Mouse (Mus musculus) lung, postnatal 0 days (tissue): ENCODE results near the gene Opa3. TPM values are rescaled to one million over a fixed set of nuclear protein-coding genes. Genes with fewer than 3 reads are reported as not detected.
A peak's percentile ranks its signal among the peaks of the same experiment; 100 is the strongest.

Experiments used
- ATAC-seq: fragments of 200-750 bp; cut with Nextera tagmentation; 2 replicates; pipeline ENCODE4 v1.8.0; 2017; ENCODE audit warnings: moderate library complexity
- DNase-seq: peaks from one replicate; pipeline ENCODE4 v3.0.0-alpha.2; 2016; ENCODE audit warnings: low spot score
- H3K27ac ChIP-seq: fragments of 300-500 bp; sonication (generic); 2 replicates; pipeline ENCODE4 v1.5.1; 2014; ENCODE audit warnings: antibody characterized with exemption, mild to moderate bottlenecking, low read length, mixed read lengths
- H3K27me3 ChIP-seq: fragments of 300-500 bp; sonication (generic); replicated peaks from 2 replicates; pipeline ENCODE4 v1.6.1; 2014; ENCODE audit warnings: low read length, mixed read lengths; ENCODE audit not compliant: insufficient read depth
- H3K36me3 ChIP-seq: fragments of 300-500 bp; sonication (generic); 2 replicates; pipeline ENCODE4 v1.6.1; 2014; ENCODE audit warnings: low read length, mixed read lengths; ENCODE audit not compliant: insufficient read depth
- H3K4me1 ChIP-seq: fragments of 300-500 bp; sonication (generic); 2 replicates; pipeline ENCODE4 v1.6.1; 2014; ENCODE audit warnings: antibody characterized with exemption, low read depth, low read length, mixed read lengths; ENCODE audit not compliant: insufficient read depth
- H3K4me2 ChIP-seq: fragments of 300-500 bp; sonication (generic); replicated peaks from 2 replicates; pipeline ENCODE4 v1.6.1; 2014; ENCODE audit warnings: low read depth, mild to moderate bottlenecking, low read length, moderate library complexity, mixed read lengths
- H3K4me3 ChIP-seq: fragments of 300-500 bp; sonication (generic); 2 replicates; pipeline ENCODE4 v1.5.1; 2014; ENCODE audit warnings: low read depth, low read length
- H3K9ac ChIP-seq: fragments of 300-500 bp; sonication (generic); replicated peaks from 2 replicates; pipeline ENCODE4 v1.6.1; 2014; ENCODE audit warnings: low read depth, mild to moderate bottlenecking
- H3K9me3 ChIP-seq: fragments of 300-500 bp; sonication (generic); 2 replicates; pipeline ENCODE4 v1.6.1; 2016; ENCODE audit warnings: low read length, mixed read lengths
- CTCF ChIP-seq: IDR thresholded peaks from 2 replicates; pipeline ENCODE4 v1.5.1; 2016; ENCODE audit warnings: antibody characterized with exemption, mild to moderate bottlenecking
- EP300 ChIP-seq: IDR thresholded peaks from 2 replicates; pipeline ENCODE4 v1.6.1; 2016; ENCODE audit warnings: antibody characterized with exemption, mild to moderate bottlenecking, control low read depth
- WGBS: fragments of 180-500 bp; shearing (Covaris S2); extraction: QIAGEN DNeasy Blood & Tissue Kit; methylation state at CpG from one replicate; pipeline ENCODE4 v1.1.7; 2014; 5-methylcytosine and 5-hydroxymethylcytosine counted together
- polyA plus RNA-seq: library from polyadenylated mRNA; unstranded; fragments of >200 nt; fragmentation: Nextera tagmentation; extraction: Ambion mirVana; gene quantifications from 2 replicates; pipeline ENCODE4 v1.2.1, GENCODE M21; 2015

The Opa3 gene
- polyA plus RNA-seq, 1 experiment from 2014 or later = 19.0 TPM

DNA sequence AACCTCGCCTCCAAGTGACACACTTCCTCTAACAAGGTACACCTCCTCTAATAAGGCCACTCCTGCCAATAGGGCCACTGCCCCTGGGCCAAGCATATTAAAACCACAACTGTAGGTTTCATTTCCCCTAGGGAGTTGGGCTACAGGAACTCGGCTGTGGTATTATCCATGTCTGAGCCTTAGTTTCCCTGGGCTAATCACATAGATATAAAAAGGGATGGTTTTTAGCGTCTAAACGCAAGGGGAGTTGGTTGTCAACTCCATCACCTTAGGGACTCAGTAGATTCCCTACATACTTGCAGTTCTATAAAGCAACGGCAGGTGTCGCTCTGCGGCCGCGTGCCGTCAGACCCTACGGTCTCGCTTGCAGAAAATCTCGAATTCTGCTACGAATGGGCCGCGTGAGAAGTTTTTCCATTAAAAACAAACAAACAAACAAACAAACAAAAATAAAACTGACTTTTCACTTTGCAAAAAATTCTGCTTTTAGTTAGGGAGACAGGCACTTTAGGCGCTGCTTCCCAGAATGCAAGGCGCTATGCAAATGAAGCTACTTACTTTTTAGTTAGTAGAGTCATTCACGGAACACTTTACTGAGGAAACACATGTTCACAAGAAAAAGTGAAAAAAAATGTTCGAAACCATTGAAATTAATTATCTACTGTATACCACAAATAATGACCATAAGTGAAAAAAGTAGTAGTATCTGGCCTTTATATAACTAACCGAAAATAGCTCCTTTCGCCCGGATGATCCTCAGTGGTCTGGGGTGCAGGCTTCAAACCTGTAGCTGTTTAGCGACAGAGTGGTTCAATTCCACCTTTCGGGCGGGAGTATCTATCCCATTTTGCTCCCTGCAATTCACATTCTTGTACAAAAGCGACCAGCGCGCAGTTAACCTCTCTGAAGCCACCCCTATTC, 72.6 kb downstream of the Opa3 start:
- peak; percentile 78 for ATAC-seq
- H3K27ac ChIP-seq = no peak overlapping the region

DNA sequence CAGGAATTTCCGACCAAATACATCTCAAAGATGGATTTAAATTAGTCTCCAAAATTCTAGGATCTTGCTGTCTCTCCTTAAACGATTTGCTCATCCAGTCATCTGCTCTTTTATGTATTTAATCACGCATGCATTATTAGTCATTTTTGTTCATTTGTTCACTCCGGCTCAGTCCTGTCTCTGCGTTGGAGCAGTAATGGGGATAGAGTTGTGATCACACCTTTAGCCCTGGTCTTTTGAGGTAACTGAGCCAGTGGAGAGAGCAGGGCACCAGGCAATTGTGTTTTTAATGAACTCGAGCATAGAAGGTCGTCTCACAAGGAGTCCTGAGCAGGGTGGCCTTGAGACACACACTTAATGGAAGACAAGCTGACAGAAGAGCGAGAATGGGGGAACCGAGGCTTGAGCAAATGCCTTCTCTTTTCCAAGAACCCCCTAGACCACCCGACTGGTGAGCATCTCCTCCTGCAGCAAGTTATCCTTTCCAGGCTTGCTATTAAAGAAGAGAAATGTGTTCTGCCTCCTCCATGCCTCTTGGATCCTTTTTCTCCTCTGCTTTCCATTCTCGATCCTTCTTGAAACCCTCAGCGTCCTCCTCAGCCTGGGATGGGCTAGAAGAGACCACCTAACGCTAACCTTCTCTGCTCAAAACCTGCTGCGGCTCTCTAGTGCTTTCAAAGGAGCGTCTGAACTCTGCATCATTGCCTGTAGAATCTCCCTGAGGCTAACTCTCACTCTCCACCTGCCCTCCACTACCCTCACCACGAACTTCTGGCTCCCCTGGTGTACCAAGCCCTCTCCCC, 73.5 kb downstream of the Opa3 start:
- Histone ChIP-seq H3K4me1 (peaks cover 10% of the 10 kb centered on the region; the same call in 1 of the 2 replicates), H3K36me3 (no peaks in the 10 kb centered on the region), H3K9me3 (no peaks in the 10 kb centered on the region), H3K9ac (peak overlapping the region; percentile 6; the same call in 1 of the 2 replicates), H3K4me2 (peak overlapping the region; percentile 54; the same call in 1 of the 2 replicates), H3K27me3 (peaks cover 46% of the 10 kb centered on the region), H3K4me3 (peak overlapping the region; percentile 31; the same call in 1 of the 2 replicates), H3K27ac (no peak overlapping the region)
- WGBS = 10% methylated on average over 16 of the region's 16 CpGs
- ATAC-seq (no peak), DNase-seq (no peak)
- TF ChIP-seq CTCF (no peak), EP300 (no peak)

More for the DNA sequence above, 72.6 kb downstream of the Opa3 start:
- WGBS = under 1% methylated on average over 29 of the region's 29 CpGs
- H3K27me3 ChIP-seq = peaks cover 38% of the 10 kb centered on the region
- peak overlapping the region; percentile 54 for H3K4me2 ChIP-seq
- TF ChIP-seq CTCF (peak; percentile 96), EP300 (peak; percentile 72)
- peak overlapping the region; percentile 45; the same call in 1 of the 2 replicates for H3K9ac ChIP-seq
- peak; percentile 77 for DNase-seq
- no peaks in the 10 kb centered on the region for H3K9me3 ChIP-seq
- H3K36me3 ChIP-seq = no peaks in the 10 kb centered on the region
- H3K4me1 ChIP-seq = peaks cover 10% of the 10 kb centered on the region; the same call in 1 of the 2 replicates
- peak overlapping the region; percentile 31 for H3K4me3 ChIP-seq

DNA sequence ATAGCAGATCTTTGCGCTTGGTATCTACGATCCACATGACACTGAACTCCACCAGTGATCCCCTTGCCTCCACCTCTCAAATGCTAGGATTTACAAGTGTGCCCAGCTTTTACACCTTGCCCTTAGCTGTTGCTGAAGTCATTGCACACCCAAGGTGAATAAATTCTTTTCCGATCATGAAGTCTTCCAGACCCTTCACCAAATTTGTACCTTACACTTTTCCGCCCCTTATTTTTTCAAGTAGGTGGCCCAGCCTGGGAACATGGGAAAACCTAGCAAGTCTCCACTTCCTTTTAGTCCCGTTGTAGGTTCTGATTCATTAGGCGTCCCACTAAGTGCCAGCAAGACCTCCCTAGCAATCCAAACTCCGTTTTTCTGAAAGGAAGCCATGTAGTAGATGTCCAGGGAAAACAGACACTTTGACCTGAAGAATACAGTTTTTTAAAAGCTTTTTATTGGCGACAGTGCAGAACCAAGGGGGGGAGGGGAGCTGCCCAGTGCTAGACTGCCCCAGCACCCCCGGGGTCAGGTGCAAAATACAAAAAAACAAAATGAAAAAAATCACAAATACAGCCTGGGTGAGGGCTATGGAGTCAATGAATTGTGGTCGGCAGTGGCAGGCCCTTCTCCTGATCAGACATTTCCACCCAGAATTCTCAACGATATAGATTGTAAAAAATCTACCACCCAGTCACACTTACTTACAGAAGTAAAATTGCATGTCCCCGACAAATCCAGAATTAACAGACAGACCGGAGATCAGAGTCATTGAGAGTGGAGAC, 74.3 kb downstream of the Opa3 start:
- Histone ChIP-seq H3K9ac (no peak overlapping the region), H3K4me2 (no peak overlapping the region), H3K27ac (no peak overlapping the region), H3K36me3 (no peaks in the 10 kb centered on the region), H3K4me1 (peaks cover 10% of the 10 kb centered on the region; the same call in 1 of the 2 replicates), H3K27me3 (peaks cover 52% of the 10 kb centered on the region), H3K4me3 (no peak overlapping the region), H3K9me3 (no peaks in the 10 kb centered on the region)
- no peak for ATAC-seq
- 52% methylated on average over 13 of the region's 13 CpGs for WGBS
- DNase-seq = no peak
- TF ChIP-seq CTCF = no peak
- no peak for TF ChIP-seq EP300

DNA sequence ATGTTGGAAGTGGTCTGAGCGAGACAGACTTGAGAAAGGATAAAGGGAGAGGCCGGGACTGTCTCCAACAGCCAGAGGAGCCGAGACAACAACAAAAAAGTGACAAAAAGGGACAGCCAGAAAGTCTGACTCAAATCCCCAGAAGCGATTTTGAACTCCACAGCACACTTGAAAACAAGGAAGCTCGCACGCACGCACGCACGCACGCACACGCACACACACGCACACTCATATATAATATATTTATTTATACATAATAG, 74.8 kb downstream of the Opa3 start:
- Histone ChIP-seq H3K4me3 (no peak overlapping the region), H3K27me3 (peaks cover 52% of the 10 kb centered on the region), H3K4me1 (peaks cover 10% of the 10 kb centered on the region; the same call in 1 of the 2 replicates), H3K9ac (no peak overlapping the region), H3K9me3 (no peaks in the 10 kb centered on the region), H3K4me2 (no peak overlapping the region), H3K36me3 (no peaks in the 10 kb centered on the region), H3K27ac (no peak overlapping the region)
- DNase-seq (no peak), ATAC-seq (no peak)
- TF ChIP-seq CTCF (no peak), EP300 (no peak)
- 80% methylated on average over 12 of the region's 12 CpGs for WGBS

DNA sequence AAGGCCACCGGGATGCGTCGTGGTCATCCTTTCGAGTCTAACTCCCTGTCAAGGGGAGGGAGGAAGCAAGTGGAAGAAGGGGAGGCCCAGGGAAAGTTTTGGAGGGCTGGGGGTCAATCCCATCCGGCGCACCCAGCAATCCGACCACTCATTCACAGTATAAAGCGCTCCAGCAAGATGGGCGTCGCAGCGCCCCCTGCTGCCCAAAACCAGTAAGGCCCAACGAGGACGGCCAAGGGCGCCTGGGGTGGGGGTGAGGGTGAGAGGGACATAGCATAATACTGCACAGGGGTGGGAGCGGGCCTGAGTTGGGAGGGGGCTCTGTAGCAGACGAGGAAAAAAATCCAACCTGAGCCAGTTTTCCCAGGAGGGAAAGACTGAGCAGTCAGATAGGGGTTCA, 75.6 kb downstream of the Opa3 start:
- H3K4me1 ChIP-seq = peaks cover 10% of the 10 kb centered on the region; the same call in 1 of the 2 replicates
- no peak for TF ChIP-seq EP300
- TF ChIP-seq CTCF = peak; percentile 87
- H3K4me2 ChIP-seq = 0 out of 2 replicates have a peak overlapping the region, but pooled peaks have one; percentile 56
- H3K9ac ChIP-seq = no peak overlapping the region
- H3K4me3 ChIP-seq = peak overlapping the region; percentile 31; the same call in 1 of the 2 replicates
- H3K27me3 ChIP-seq = peaks cover 52% of the 10 kb centered on the region
- peak; percentile 72 for DNase-seq
- 2% methylated on average over 15 of the region's 16 CpGs for WGBS
- no peak for ATAC-seq
- H3K9me3 ChIP-seq = no peaks in the 10 kb centered on the region
- H3K27ac ChIP-seq = no peak overlapping the region
- H3K36me3 ChIP-seq = no peaks in the 10 kb centered on the region
